In genomic region chr2:17465517-17466174, GRCm38 (mm10) we compare ENCODE assay signal across 15 mouse cellular contexts.
"Had no signal": no experiment of that assay in that cellular context is flagged by ENCODE, and none has a peak within 500 bp of the region (broad histone marks: within the 10 kb centered on the region; RNA-seq: fewer than 3 reads in every experiment).

No protein-coding gene starts in this region.

- H3K9me3 ChIP-seq: liver, embryonic 13.5 days; liver, embryonic 15.5 days; megakaryocyte, embryonic 14.5 days; midbrain, embryonic 13.5 days; midbrain, embryonic 15.5 days; neural tube, embryonic 12.5 days had no signal

- H3K27ac ChIP-seq: liver, embryonic 13.5 days; liver, embryonic 15.5 days; macrophage; midbrain, embryonic 13.5 days; midbrain, embryonic 15.5 days; neural tube, embryonic 12.5 days had no signal

- ATAC-seq: liver, postnatal 0 days; midbrain, embryonic 13.5 days; midbrain, embryonic 15.5 days had no signal

- H3K4me2 ChIP-seq: liver, embryonic 13.5 days; liver, embryonic 15.5 days; midbrain, embryonic 11.5 days; midbrain, embryonic 13.5 days; midbrain, embryonic 15.5 days; neural tube, embryonic 12.5 days had no signal

- H3K4me1 ChIP-seq: liver, embryonic 13.5 days; liver, embryonic 15.5 days; megakaryocyte, embryonic 14.5 days; midbrain, embryonic 13.5 days; midbrain, embryonic 15.5 days; neural tube, embryonic 12.5 days had no signal

- H3K36me3 ChIP-seq: liver, embryonic 13.5 days; liver, embryonic 15.5 days; midbrain, embryonic 13.5 days; midbrain, embryonic 15.5 days; neural tube, embryonic 12.5 days had no signal

- H3K9ac ChIP-seq: liver, embryonic 13.5 days; liver, embryonic 15.5 days; liver, postnatal 0 days; midbrain, embryonic 13.5 days; midbrain, embryonic 15.5 days; neural tube, embryonic 12.5 days had no signal

- H3K4me3 ChIP-seq: liver, embryonic 13.5 days; liver, embryonic 15.5 days; megakaryocyte, embryonic 14.5 days; midbrain, embryonic 13.5 days; midbrain, embryonic 15.5 days; neural tube, embryonic 12.5 days had no signal

- H3K27me3 ChIP-seq: liver, embryonic 13.5 days; liver, embryonic 15.5 days; megakaryocyte, embryonic 14.5 days; midbrain, embryonic 13.5 days; midbrain, embryonic 15.5 days; neural tube, embryonic 12.5 days had no signal

- DNase-seq: liver, embryonic 13.5 days; liver, postnatal 0 days; lung, adult 2 months; right cerebral cortex, postnatal 14 days; spleen, adult 18-20 months; thymus, adult 18-20 months; thymus, postnatal 14 days; thymus, postnatal 36 days had no signal
